Mouse (Mus musculus) hindbrain, embryonic 14.5 days (tissue): ENCODE results near the gene RPS10-NUDT3. TPM values are rescaled to one million over a fixed set of nuclear protein-coding genes. Genes with fewer than 3 reads are reported as not detected.

Experiments
- ATAC-seq: fragments of 200-750 bp; cut with Nextera tagmentation; 2 replicates; pipeline ENCODE4 v1.8.0; 2017; ENCODE audit warnings: moderate number of reproducible peaks, mild to moderate bottlenecking, moderate TSS enrichment, moderate library complexity; ENCODE audit not compliant: low FRiP score
- DNase-seq: peaks from one replicate; pipeline ENCODE4 v3.0.0-alpha.2; 2015; ENCODE audit warnings: low spot score
- H3K27ac ChIP-seq: fragments of 300-500 bp; sonication (generic); 2 replicates; pipeline ENCODE4 v1.5.1; 2014; ENCODE audit warnings: mild to moderate bottlenecking, moderate library complexity
- H3K27me3 ChIP-seq: fragments of 300-500 bp; sonication (generic); 2 replicates; pipeline ENCODE4 v1.6.1; 2014; ENCODE audit warnings: mild to moderate bottlenecking, low read length, mixed read lengths; ENCODE audit not compliant: control insufficient read depth, insufficient read depth
- H3K36me3 ChIP-seq: fragments of 300-500 bp; sonication (generic); replicated peaks from 2 replicates; pipeline ENCODE4 v1.6.1; 2014; ENCODE audit not compliant: control insufficient read depth, insufficient read depth
- H3K4me1 ChIP-seq: fragments of 300-500 bp; sonication (generic); replicated peaks from 2 replicates; pipeline ENCODE4 v1.6.1; 2014; ENCODE audit warnings: antibody characterized with exemption, low read length, mixed read lengths; ENCODE audit not compliant: control insufficient read depth, insufficient read depth
- H3K4me2 ChIP-seq: fragments of 300-500 bp; sonication (generic); replicated peaks from 2 replicates; pipeline ENCODE4 v1.6.1; 2014; ENCODE audit warnings: mild to moderate bottlenecking, moderate library complexity
- H3K4me3 ChIP-seq: fragments of 300-500 bp; sonication (generic); replicated peaks from 2 replicates; pipeline ENCODE4 v1.5.1; 2014; ENCODE audit warnings: mild to moderate bottlenecking, low read length
- H3K9ac ChIP-seq: fragments of 300-500 bp; sonication (generic); 2 replicates; pipeline ENCODE4 v1.6.1; 2014
- H3K9me3 ChIP-seq: fragments of 300-500 bp; sonication (generic); 2 replicates; pipeline ENCODE4 v1.6.1; 2016; ENCODE audit warnings: low read length; ENCODE audit not compliant: control insufficient read depth
- WGBS: fragments of 180-500 bp; shearing (Covaris S2); extraction: QIAGEN DNeasy Blood & Tissue Kit; methylation state at CpG from one replicate; pipeline ENCODE4 v1.1.7; 2014; 5-methylcytosine and 5-hydroxymethylcytosine counted together
- polyA plus RNA-seq: library from polyadenylated mRNA; unstranded; fragments of >200 nt; fragmentation: Nextera tagmentation; extraction: Ambion mirVana; gene quantifications from 2 replicates; pipeline ENCODE4 v1.2.1, GENCODE M21; 2014

RPS10-NUDT3 gene
- polyA plus RNA-seq, 1 experiment from 2014 or later: not detected

- no peak for DNase-seq
- ATAC-seq: no peak
- H3K4me1 ChIP-seq: no peaks in the 10 kb centered on the region
- no peaks in the 10 kb centered on the region for H3K27me3 ChIP-seq
- H3K9ac ChIP-seq: no peak overlapping the region
- 75% methylated on average over 3 of the region's 3 CpGs for WGBS
- no peaks in the 10 kb centered on the region for H3K36me3 ChIP-seq
- no peaks in the 10 kb centered on the region for H3K9me3 ChIP-seq
- no peak overlapping the region for H3K27ac ChIP-seq
- no peak overlapping the region for H3K4me3 ChIP-seq
- no peak overlapping the region for H3K4me2 ChIP-seq
Measured at GRCm38 (mm10) chr17:27541984-27542383, 93.0 kb downstream of the RPS10-NUDT3 start.

GRCm38 (mm10) chr17:27541261-27541660 lies 93.8 kb downstream of the RPS10-NUDT3 start:
- 84% methylated on average over 2 of the region's 2 CpGs for WGBS
- H3K27ac ChIP-seq: no peak overlapping the region
- no peak for DNase-seq
- H3K4me1 ChIP-seq: no peaks in the 10 kb centered on the region
- H3K9ac ChIP-seq: no peak overlapping the region
- ATAC-seq: no peak
- no peaks in the 10 kb centered on the region for H3K9me3 ChIP-seq
- H3K4me3 ChIP-seq: no peak overlapping the region
- H3K27me3 ChIP-seq: no peaks in the 10 kb centered on the region
- no peak overlapping the region for H3K4me2 ChIP-seq
- no peaks in the 10 kb centered on the region for H3K36me3 ChIP-seq

- ATAC-seq: peak; percentile 70; the same call in 1 of the 2 replicates
- peak overlapping the region; percentile 28; the same call in 1 of the 2 replicates for H3K4me2 ChIP-seq
- WGBS: 6% methylated on average over 10 of the region's 10 CpGs
Measured at GRCm38 (mm10) chr17:27534718-27535117, 100.3 kb downstream of the RPS10-NUDT3 start.

GRCm38 (mm10) chr17:27533354-27533753 lies 101.7 kb downstream of the RPS10-NUDT3 start:
- Histone ChIP-seq H3K4me1 (peaks cover 2% of the 10 kb centered on the region; the same call in 1 of the 2 replicates), H3K27me3 (no peaks in the 10 kb centered on the region), H3K4me3 (no peak overlapping the region), H3K9me3 (no peaks in the 10 kb centered on the region), H3K4me2 (no peak overlapping the region), H3K9ac (no peak overlapping the region), H3K27ac (no peak overlapping the region), H3K36me3 (no peaks in the 10 kb centered on the region)
- WGBS: 88% methylated on average over 3 of the region's 3 CpGs
- ATAC-seq (no peak), DNase-seq (no peak)

More at GRCm38 (mm10) chr17:27534718-27535117, 100.3 kb downstream of the RPS10-NUDT3 start:
- Histone ChIP-seq H3K27ac (no peak overlapping the region), H3K4me1 (peaks cover 2% of the 10 kb centered on the region; the same call in 1 of the 2 replicates), H3K27me3 (no peaks in the 10 kb centered on the region), H3K9me3 (no peaks in the 10 kb centered on the region), H3K9ac (no peak overlapping the region), H3K36me3 (no peaks in the 10 kb centered on the region), H3K4me3 (no peak overlapping the region)
- DNase-seq: peak; percentile 96

- Histone ChIP-seq H3K27me3 (no peaks in the 10 kb centered on the region), H3K9me3 (no peaks in the 10 kb centered on the region), H3K4me3 (no peak overlapping the region), H3K4me2 (no peak overlapping the region), H3K36me3 (no peaks in the 10 kb centered on the region), H3K9ac (no peak overlapping the region), H3K27ac (no peak overlapping the region), H3K4me1 (peaks cover 2% of the 10 kb centered on the region; the same call in 1 of the 2 replicates)
- no peak for DNase-seq
- 93% methylated on average over 8 of the region's 8 CpGs for WGBS
- no peak for ATAC-seq
Measured at GRCm38 (mm10) chr17:27532095-27532494, 102.9 kb downstream of the RPS10-NUDT3 start.

Other genes with a start within 250 kb of the RPS10-NUDT3 start
- 9.0 and 10.1 TPM in 2 replicates for gene Grm4, start 113.8 kb downstream of the RPS10-NUDT3 start, polyA plus RNA-seq
- gene Hmga1, start 78.7 kb downstream of the RPS10-NUDT3 start, polyA plus RNA-seq: 136 and 148 TPM in 2 replicates
- gene AI413582, start 69.5 kb downstream of the RPS10-NUDT3 start, polyA plus RNA-seq: 68.0 and 76.5 TPM in 2 replicates
- 107 and 115 TPM in 2 replicates for gene Nudt3, start 11.7 kb downstream of the RPS10-NUDT3 start, polyA plus RNA-seq
- 489 and 624 TPM in 2 replicates for gene Rps10, start 1.4 kb upstream of the RPS10-NUDT3 start, polyA plus RNA-seq
- gene Pacsin1, start 20.3 kb upstream of the RPS10-NUDT3 start, polyA plus RNA-seq: 44.5 and 51.7 TPM in 2 replicates
- gene Spdef, start 93.7 kb upstream of the RPS10-NUDT3 start, polyA plus RNA-seq: 0.26 and 0.94 TPM in 2 replicates
- 11.1 and 12.2 TPM in 2 replicates for gene D17Wsu92e, start 185.4 kb upstream of the RPS10-NUDT3 start, polyA plus RNA-seq
- gene Snrpc, start 202.9 kb upstream of the RPS10-NUDT3 start, polyA plus RNA-seq: 202 and 223 TPM in 2 replicates
- gene Uhrf1bp1, start 221.2 kb upstream of the RPS10-NUDT3 start, polyA plus RNA-seq: 8.2 and 8.9 TPM in 2 replicates